Mouse (Mus musculus) hindbrain, embryonic 13.5 days (tissue): Measurements from ENCODE around the gene Rpl36al. TPM values are rescaled to one million over a fixed set of nuclear protein-coding genes. Genes with fewer than 3 reads are reported as not detected.

Source experiments
- ATAC-seq: fragments of 200-750 bp; cut with Nextera tagmentation; 2 replicates; pipeline ENCODE4 v1.8.0; 2017; ENCODE audit warnings: moderate TSS enrichment; ENCODE audit not compliant: low FRiP score
- H3K27ac ChIP-seq: fragments of 300-500 bp; sonication (generic); 2 replicates; pipeline ENCODE4 v1.5.1; 2015; ENCODE audit warnings: inconsistent platforms, mild to moderate bottlenecking, moderate library complexity
- H3K27me3 ChIP-seq: fragments of 300-500 bp; sonication (generic); 2 replicates; pipeline ENCODE4 v1.6.1; 2015; ENCODE audit warnings: mild to moderate bottlenecking, inconsistent platforms
- H3K36me3 ChIP-seq: fragments of 300-500 bp; sonication (generic); 2 replicates; pipeline ENCODE4 v1.6.1; 2015; ENCODE audit warnings: mild to moderate bottlenecking, inconsistent platforms
- H3K4me1 ChIP-seq: fragments of 300-500 bp; sonication (generic); replicated peaks from 2 replicates; pipeline ENCODE4 v1.6.1; 2015; ENCODE audit warnings: inconsistent platforms
- H3K4me2 ChIP-seq: fragments of 300-500 bp; sonication (generic); 2 replicates; pipeline ENCODE4 v1.6.1; 2015; ENCODE audit warnings: inconsistent platforms, mild to moderate bottlenecking, moderate library complexity
- H3K4me3 ChIP-seq: fragments of 300-500 bp; sonication (generic); 2 replicates; pipeline ENCODE4 v1.5.1; 2015; ENCODE audit warnings: mild to moderate bottlenecking, inconsistent platforms
- H3K9ac ChIP-seq: fragments of 300-500 bp; sonication (generic); 2 replicates; pipeline ENCODE4 v1.6.1; 2015; ENCODE audit warnings: mild to moderate bottlenecking, inconsistent platforms
- H3K9me3 ChIP-seq: fragments of 300-500 bp; sonication (generic); 2 replicates; pipeline ENCODE4 v1.6.1; 2016; ENCODE audit warnings: inconsistent platforms
- WGBS: fragments of 180-500 bp; shearing (Covaris S2); methylation state at CpG from one replicate; pipeline ENCODE4 v1.1.7; 2015; 5-methylcytosine and 5-hydroxymethylcytosine counted together
- polyA plus RNA-seq: library from polyadenylated mRNA; unstranded; fragments of >200 nt; fragmentation: Nextera tagmentation; extraction: Ambion mirVana; gene quantifications from 2 replicates; pipeline ENCODE4 v1.2.1, GENCODE M21; 2015

Gene Rpl36al
- 410 and 412 TPM in 2 replicates for polyA plus RNA-seq

DNA sequence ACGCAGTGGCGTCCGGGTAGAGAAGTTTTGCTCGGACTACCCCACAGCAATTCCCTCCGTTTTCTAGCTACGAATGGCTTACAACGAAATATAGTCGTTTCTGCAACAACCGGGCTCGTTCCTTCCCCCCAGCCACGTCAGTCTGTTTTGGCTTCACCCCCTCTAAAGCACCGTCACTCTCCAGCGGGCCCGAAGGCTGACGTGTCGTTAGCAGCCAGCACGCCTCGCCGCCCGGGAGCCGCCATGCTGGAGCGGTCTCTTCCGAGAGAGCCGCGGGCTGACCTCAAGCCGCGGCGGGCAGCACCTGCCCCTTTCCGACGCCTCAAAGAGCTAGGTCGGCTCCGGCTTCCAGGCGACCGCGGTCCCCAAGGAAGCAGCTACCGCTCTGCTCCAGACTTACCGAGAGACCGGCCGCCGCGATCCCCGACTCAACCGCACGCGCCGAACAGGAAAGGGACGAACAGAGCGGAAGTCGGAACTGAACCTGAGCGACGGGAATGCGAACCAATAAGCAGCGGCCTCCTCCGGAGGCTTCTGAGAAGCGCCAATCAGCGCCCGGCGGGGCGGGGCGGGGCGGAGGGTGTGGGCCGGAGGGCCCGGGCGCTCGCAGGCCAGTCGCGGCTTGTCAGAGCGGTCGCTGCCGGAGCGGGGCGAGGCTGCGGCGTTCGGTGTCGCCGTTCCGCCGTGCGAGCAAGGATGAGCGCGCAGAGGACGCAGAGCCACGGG is at the start of gene Rpl36al, which contains the start of gene Mgat2:
TSS of gene Rpl36al (minus strand) at position 501 of the 726 bp plus-strand sequence.
TSS of gene Mgat2 (plus strand) at position 575 of the 726 bp plus-strand sequence.
- ATAC-seq: peak; percentile 99
- under 1% methylated on average over 83 of the region's 84 CpGs for WGBS
- peak within 1 kb of the TSS; percentile 96 for H3K9ac ChIP-seq

DNA sequence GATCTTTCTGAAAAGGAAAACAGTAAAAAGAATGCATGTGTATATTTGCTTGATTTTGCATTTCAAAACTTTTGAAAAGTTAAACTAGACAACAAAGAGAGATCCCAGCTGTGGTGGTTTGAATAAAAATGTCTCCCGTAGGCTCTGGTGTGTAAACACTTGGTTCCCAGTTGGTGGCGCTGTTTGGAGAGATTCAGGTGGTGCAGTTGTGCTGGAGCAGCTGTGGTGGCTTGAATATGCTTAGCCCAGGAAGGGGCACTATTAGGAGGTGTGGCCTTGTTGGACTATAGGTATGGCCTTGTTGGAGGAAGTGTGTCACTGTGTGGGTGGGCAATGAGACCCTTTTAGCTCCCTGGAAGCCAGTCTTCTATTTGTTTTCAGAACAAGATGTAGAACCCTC is 45.4 kb upstream of the Rpl36al start:
- no peak overlapping the region for H3K27ac ChIP-seq
- H3K4me1 ChIP-seq: no peaks in the 10 kb centered on the region
- H3K9ac ChIP-seq: no peak overlapping the region
- no peak for ATAC-seq
- WGBS: 71% methylated on average over 2 of the region's 2 CpGs
- no peak overlapping the region for H3K4me2 ChIP-seq
- H3K36me3 ChIP-seq: no peaks in the 10 kb centered on the region
- no peaks in the 10 kb centered on the region for H3K27me3 ChIP-seq
- H3K9me3 ChIP-seq: no peaks in the 10 kb centered on the region
- no peak overlapping the region for H3K4me3 ChIP-seq

More for the DNA sequence above, at the start of gene Rpl36al, which contains the start of gene Mgat2:
- Histone ChIP-seq H3K4me1 (peaks cover 30% of the 10 kb centered on the region), H3K4me2 (peak within 1 kb of the TSS; percentile 90), H3K27me3 (no peaks in the 10 kb centered on the region), H3K36me3 (peaks cover 14% of the 10 kb centered on the region), H3K27ac (peak within 1 kb of the TSS; percentile 95), H3K4me3 (peak within 1 kb of the TSS; percentile 90), H3K9me3 (no peaks in the 10 kb centered on the region)

DNA sequence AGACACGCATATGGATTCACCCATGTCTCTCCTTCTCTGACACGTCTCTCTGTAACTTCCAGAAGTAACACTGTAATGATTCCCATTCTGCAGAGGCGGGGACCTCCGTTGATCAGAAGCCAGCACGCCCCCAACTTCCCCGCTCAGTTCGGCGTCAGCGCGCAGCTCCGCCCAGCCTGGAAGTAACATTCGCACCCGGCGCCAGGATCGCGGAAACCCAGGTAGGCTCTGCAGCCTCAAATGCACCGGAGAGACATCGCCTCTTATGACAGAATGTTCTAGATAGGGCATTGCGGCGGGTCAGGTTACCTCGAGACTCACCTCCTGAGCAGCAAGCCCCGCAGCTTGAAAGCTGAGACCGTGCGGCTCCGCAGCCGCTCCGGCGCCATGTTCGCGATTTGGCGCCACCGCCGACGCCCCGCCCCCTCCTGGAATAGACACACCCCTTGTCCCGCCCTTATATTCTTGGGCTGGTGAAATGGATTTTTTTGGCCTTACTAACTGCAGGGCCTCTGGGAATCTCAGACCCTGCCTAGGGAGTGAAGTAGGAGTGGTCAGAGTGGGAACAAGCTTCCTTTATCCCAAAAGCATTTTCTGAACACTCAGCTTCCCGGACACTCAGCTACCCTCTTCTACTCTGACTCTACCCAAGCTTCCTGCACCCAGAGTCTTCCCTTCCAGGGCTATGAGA is 44.0 kb upstream of the Rpl36al start, which contains the start of gene Pole2:
TSS of gene Pole2 (minus strand) at position 420 of the 691 bp plus-strand sequence.
- peak within 1 kb of the TSS; percentile 67 for H3K9ac ChIP-seq
- under 1% methylated on average over 37 of the region's 37 CpGs for WGBS
- no peaks in the 10 kb centered on the region for H3K27me3 ChIP-seq
- H3K4me1 ChIP-seq: no peaks in the 10 kb centered on the region
- H3K27ac ChIP-seq: no peak within 1 kb of the TSS; the same call in 1 of the 2 replicates
- peak within 1 kb of the TSS; percentile 61 for H3K4me3 ChIP-seq
- no peaks in the 10 kb centered on the region for H3K36me3 ChIP-seq
- peak; percentile 96 for ATAC-seq
- peak within 1 kb of the TSS; percentile 59 for H3K4me2 ChIP-seq
- no peaks in the 10 kb centered on the region for H3K9me3 ChIP-seq

DNA sequence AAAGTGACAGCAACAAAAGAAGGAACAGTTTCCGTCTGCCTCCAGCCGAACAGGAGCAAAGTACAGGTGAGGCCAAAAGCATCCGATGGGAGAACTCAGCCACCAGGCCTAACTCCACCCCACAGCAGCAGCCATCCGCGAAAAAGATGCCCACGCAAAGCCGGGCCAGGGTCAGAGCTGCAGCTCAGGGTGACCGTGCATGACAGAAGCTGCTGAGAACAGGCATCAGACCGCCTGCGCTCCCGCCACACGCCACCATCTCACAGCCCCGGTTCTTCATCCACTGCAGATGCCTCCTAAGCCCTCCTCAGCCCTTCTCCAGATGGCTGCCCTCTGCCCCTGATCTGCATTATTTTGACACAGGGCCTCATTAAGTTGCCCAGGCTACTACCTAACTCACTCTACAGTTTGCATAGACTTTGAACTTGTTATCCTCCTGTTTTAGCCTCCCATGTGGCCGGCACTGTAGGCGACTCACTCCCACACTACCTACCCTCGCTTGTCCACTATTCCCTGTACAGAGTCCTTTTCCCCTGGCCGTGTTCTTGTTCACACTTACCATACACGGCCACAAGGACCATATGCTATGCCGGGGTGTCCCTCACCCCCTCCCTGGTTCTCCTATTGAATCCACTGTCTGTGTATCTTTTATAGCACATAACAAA is 36.9 kb upstream of the Rpl36al start:
- Histone ChIP-seq H3K9me3 (no peaks in the 10 kb centered on the region), H3K36me3 (no peaks in the 10 kb centered on the region)
- WGBS: 89% methylated on average over 19 of the region's 19 CpGs

DNA sequence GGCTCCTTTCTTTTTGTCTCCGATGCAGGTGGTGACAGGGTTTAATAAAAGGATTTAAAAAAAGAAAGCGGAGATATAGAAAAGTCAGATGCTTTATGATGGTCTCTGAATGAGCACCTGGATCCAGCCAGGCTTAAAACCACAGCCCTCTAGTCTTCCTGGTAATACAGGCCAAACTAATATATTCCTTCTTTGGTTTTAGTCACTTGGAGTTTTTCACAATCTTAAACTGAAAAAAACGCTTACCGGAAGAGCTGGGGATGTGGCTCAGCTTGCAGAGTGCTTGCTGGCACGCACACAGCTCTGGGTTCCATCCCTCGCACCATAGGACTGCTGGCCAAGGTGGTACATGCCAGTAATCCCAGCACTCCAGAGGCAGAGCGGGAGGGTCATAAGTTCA is 32.7 kb upstream of the Rpl36al start:
- ATAC-seq: no peak
- Histone ChIP-seq H3K4me3 (no peak overlapping the region), H3K27me3 (no peaks in the 10 kb centered on the region), H3K9ac (no peak overlapping the region), H3K4me2 (no peak overlapping the region), H3K27ac (no peak overlapping the region), H3K4me1 (no peaks in the 10 kb centered on the region), H3K36me3 (no peaks in the 10 kb centered on the region), H3K9me3 (no peaks in the 10 kb centered on the region)
- 95% methylated on average over 7 of the region's 7 CpGs for WGBS

More for the DNA sequence above, 36.9 kb upstream of the Rpl36al start:
- Histone ChIP-seq H3K27me3 (no peaks in the 10 kb centered on the region), H3K4me1 (no peaks in the 10 kb centered on the region), H3K4me3 (no peak overlapping the region), H3K27ac (no peak overlapping the region), H3K4me2 (no peak overlapping the region), H3K9ac (0 out of 2 replicates have a peak overlapping the region, but pooled peaks have one; percentile 29)
- no peak for ATAC-seq

DNA sequence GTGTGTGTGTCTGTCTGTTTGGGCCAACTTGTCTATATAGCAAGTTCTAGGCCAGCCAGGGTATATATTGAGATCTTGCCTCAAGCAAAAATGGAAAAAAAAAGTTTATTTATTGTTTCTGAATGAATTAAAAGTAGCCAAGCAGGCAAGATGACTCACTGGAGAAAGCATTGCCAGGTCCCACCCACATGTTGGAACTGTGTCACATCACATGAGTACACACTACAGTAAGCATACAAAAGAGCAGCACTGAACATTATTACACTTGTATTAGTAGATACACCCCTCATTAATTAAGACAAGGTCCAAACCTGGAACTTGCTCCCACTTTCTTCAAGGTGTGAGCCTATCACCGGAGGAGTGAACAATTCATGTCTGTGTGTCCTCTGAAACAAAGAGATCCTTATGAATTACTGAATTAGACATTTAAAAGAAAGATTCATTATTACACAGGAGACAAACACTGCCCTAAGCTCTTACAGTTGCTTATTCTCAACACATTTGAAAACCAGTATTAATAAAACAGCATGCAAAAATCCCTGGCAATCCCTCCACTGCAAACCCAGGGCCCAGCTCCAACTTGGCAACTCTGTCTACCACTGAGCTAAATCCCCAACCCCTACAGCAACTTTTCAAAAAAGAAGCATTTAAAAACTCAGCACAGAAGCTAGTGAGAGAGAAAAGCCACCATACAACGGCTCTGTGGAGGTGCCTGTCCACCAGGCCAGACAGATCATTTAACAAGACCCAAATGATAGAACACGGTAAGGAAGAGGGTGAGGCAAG is 31.3 kb upstream of the Rpl36al start:
- 92% methylated on average over 3 of the region's 3 CpGs for WGBS
- ATAC-seq: no peak
- H3K27me3 ChIP-seq: no peaks in the 10 kb centered on the region
- H3K36me3 ChIP-seq: no peaks in the 10 kb centered on the region
- no peaks in the 10 kb centered on the region for H3K4me1 ChIP-seq
- no peaks in the 10 kb centered on the region for H3K9me3 ChIP-seq
- H3K4me3 ChIP-seq: no peak overlapping the region
- H3K9ac ChIP-seq: no peak overlapping the region
- no peak overlapping the region for H3K4me2 ChIP-seq
- no peak overlapping the region for H3K27ac ChIP-seq

DNA sequence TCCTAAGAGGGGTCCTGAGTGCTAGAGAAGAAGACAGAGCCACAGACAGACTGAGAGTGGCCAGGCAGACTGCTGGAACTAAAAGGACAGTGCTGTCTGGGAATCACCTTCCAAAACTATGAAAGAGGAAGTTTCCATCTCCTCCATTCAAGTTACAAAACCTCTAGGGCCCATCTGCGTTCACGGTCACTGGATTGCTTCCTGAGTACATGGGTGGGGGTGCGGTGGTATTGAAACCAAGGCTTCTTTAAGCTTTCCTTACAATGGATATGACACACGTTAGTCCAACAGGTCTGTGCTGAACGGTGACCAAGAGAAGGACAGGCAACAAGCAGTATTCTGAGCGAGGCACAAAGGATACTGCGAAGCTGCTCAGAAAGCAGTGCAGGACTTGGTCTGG is 30.5 kb upstream of the Rpl36al start:
- Histone ChIP-seq H3K4me1 (no peaks in the 10 kb centered on the region), H3K4me2 (no peak overlapping the region), H3K9me3 (no peaks in the 10 kb centered on the region), H3K9ac (no peak overlapping the region), H3K4me3 (no peak overlapping the region), H3K36me3 (no peaks in the 10 kb centered on the region), H3K27me3 (no peaks in the 10 kb centered on the region), H3K27ac (no peak overlapping the region)
- no peak for ATAC-seq
- 93% methylated on average over 7 of the region's 7 CpGs for WGBS

DNA sequence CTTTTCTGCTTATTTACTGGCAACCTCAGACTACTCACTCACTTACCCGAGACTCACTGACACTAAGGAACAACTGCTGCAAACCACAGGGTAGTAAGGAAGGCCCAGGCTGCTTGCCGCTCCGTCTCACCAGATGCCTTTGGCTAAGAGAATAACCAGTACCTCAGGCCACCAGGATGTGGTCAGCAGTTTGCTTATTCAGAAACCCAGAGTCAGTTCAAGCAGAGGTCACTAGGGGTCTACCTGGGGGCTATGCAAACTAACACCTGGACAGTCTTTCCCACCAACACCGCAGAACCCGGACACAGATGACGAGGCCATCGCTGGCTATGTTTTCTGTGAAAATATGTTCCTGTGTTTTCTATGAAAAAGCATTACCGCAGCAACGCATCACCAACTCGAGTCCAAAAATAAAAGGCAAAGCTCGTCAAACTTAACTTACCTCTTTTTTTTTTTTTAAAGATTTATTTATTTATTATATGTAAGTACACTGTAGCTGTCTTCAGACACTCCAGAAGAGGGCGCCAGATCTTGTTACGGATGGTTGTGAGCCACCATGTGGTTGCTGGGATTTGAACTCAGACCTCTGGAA is 29.4 kb upstream of the Rpl36al start:
- no peak overlapping the region for H3K4me2 ChIP-seq
- no peak overlapping the region for H3K4me3 ChIP-seq
- no peaks in the 10 kb centered on the region for H3K4me1 ChIP-seq
- H3K27ac ChIP-seq: no peak overlapping the region
- no peak overlapping the region for H3K9ac ChIP-seq
- H3K36me3 ChIP-seq: no peaks in the 10 kb centered on the region
- ATAC-seq: no peak
- no peaks in the 10 kb centered on the region for H3K9me3 ChIP-seq
- WGBS: 94% methylated on average over 13 of the region's 13 CpGs
- H3K27me3 ChIP-seq: no peaks in the 10 kb centered on the region

DNA sequence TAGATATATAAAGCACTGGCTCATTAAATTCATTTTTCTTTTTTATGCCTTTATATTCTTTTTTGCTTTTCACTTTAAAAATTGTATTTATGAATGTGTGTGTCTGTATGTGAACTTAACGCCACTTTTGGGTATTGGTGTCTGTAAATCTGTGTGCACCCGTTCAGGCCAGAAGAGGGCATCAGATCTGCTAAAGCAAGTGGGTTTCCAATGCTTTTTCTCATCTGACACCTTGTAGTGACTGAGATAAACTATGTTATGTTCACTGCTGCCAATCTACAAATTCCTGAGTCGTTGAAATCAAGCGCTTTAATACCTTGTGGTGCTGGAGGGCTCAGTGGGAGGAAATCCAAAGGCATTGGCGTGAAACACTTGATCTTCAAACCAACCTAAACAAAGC is 27.2 kb upstream of the Rpl36al start:
- ATAC-seq: no peak
- no peak overlapping the region for H3K4me2 ChIP-seq
- H3K4me1 ChIP-seq: no peaks in the 10 kb centered on the region
- H3K9me3 ChIP-seq: no peaks in the 10 kb centered on the region
- H3K27me3 ChIP-seq: no peaks in the 10 kb centered on the region
- H3K9ac ChIP-seq: no peak overlapping the region
- no peak overlapping the region for H3K4me3 ChIP-seq
- WGBS: 88% methylated on average over 5 of the region's 5 CpGs
- no peaks in the 10 kb centered on the region for H3K36me3 ChIP-seq
- no peak overlapping the region for H3K27ac ChIP-seq

DNA sequence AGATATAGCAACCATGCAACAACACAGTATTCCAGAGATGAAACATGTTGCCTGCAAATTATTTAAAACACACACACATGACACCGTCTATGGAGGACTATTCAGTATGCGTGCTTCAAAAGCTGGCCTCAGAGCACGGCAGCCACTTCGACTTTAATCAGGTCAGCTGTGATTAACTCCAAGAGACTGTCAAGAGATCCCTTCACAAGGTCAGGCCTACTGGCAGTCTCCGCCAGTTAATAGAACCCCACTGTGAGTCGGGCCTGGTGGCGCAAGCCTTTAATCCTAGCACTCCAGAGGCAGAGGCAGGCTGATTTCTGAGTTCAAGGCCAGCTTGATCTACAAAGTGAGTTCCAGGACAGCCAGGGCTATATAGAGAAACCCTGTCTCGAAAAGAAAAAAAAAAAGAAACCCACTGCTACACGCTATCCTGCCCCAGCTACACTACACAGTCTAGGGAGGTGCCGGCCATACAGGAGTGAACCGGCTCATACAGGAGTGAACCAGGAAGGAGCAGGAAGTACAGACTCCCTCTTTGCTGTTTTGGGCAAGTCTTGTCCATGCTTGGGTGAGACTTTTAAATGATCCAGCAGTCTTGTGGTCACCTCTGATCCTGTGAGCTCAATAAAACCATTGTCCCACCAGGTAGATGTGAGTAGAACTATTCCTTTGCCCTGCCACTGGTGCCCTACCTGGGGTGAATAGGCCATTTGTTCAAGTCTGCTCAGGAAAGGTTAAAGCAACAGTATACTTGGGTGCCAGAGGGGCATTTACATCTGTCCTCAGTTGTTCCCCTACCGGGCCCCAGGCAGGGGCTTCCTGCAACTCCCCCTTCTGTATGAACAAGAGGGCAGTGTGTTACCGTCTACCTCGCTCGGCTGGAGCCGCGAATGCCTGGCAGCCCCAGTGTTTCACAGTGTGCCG is 26.4 kb upstream of the Rpl36al start:
- Histone ChIP-seq H3K27ac (no peak overlapping the region), H3K4me3 (no peak overlapping the region), H3K36me3 (no peaks in the 10 kb centered on the region), H3K9ac (no peak overlapping the region), H3K4me2 (no peak overlapping the region), H3K4me1 (no peaks in the 10 kb centered on the region), H3K27me3 (no peaks in the 10 kb centered on the region), H3K9me3 (no peaks in the 10 kb centered on the region)
- no peak for ATAC-seq
- WGBS: 89% methylated on average over 18 of the region's 18 CpGs

DNA sequence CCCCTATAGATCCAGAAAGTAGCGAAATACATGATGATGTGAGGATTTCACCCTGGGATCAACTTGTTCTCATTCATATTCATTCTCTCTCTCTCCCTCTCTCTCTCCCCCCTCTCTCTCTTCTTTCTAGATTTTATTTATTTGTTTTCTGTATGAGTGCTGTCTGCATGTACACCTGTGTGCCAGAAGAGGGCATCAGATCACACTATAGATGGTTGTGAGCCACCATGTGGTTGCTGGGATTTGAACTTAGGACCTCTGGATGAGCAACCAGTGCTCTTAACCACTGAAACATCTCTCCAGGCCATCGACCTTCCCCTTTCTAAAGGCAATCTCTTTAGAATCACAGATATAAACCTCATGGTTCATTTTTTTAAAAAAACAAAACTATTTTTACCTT is 24.6 kb upstream of the Rpl36al start:
- H3K4me2 ChIP-seq: no peak overlapping the region
- H3K27me3 ChIP-seq: no peaks in the 10 kb centered on the region
- no peaks in the 10 kb centered on the region for H3K36me3 ChIP-seq
- WGBS: 97% methylated on average over 2 of the region's 2 CpGs
- no peaks in the 10 kb centered on the region for H3K9me3 ChIP-seq
- H3K27ac ChIP-seq: no peak overlapping the region
- ATAC-seq: no peak
- H3K9ac ChIP-seq: no peak overlapping the region
- peaks cover 4% of the 10 kb centered on the region; the same call in 1 of the 2 replicates for H3K4me1 ChIP-seq
- no peak overlapping the region for H3K4me3 ChIP-seq
